Mouse (Mus musculus): ENCODE data around the gene Gm12248. TPM values are rescaled to one million over a fixed set of nuclear protein-coding genes. Genes with fewer than 3 reads are reported as not detected.

Gm12248 gene
- polyA plus RNA-seq, 1 experiment from 2014 or later, result not detected

Other genes starting within 250 kb of the Gm12248 start
- gene Larp1, start 84.1 kb downstream of the Gm12248 start, polyA plus RNA-seq (2015; fragmentation: Nextera tagmentation; extraction: Ambion mirVana), result 15.8 TPM in 2 replicates
- 117 and 120 TPM in 2 replicates for gene Cnot8, start 11.0 kb upstream of the Gm12248 start, polyA plus RNA-seq (2015; fragmentation: Nextera tagmentation; extraction: Ambion mirVana)
- 17.5 and 19.1 TPM in 2 replicates for gene Gemin5, start 75.4 kb upstream of the Gm12248 start, polyA plus RNA-seq (2015; fragmentation: Nextera tagmentation; extraction: Ambion mirVana)
- 114 and 120 TPM in 2 replicates for gene Mrpl22, start 78.5 kb upstream of the Gm12248 start, polyA plus RNA-seq (2015; fragmentation: Nextera tagmentation; extraction: Ambion mirVana)
- gene Igtp, start 106.4 kb upstream of the Gm12248 start, polyA plus RNA-seq (2015; fragmentation: Nextera tagmentation; extraction: Ambion mirVana), result 1.3 and 1.6 TPM in 2 replicates
- gene Irgm2, start 106.5 kb upstream of the Gm12248 start, polyA plus RNA-seq (2015; fragmentation: Nextera tagmentation; extraction: Ambion mirVana), result 0.67 and 0.98 TPM in 2 replicates
- not detected in 2 replicates for gene 4930438A08Rik, start 181.7 kb upstream of the Gm12248 start, polyA plus RNA-seq (2015; fragmentation: Nextera tagmentation; extraction: Ambion mirVana)
- gene Zfp692, start 213.9 kb upstream of the Gm12248 start, polyA plus RNA-seq (2015; fragmentation: Nextera tagmentation; extraction: Ambion mirVana), result 26.0 and 28.8 TPM in 2 replicates
- 38.6 and 39.7 TPM in 2 replicates for gene Zfp672, start 237.2 kb upstream of the Gm12248 start, polyA plus RNA-seq (2015; fragmentation: Nextera tagmentation; extraction: Ambion mirVana)
- 48.4 and 50.7 TPM in 2 replicates for gene Sh3bp5l, start 237.6 kb upstream of the Gm12248 start, polyA plus RNA-seq (2015; fragmentation: Nextera tagmentation; extraction: Ambion mirVana)

Data from midbrain, embryonic 13.5 days (tissue).